Mouse (Mus musculus) telencephalon, adult 2 months (tissue): ENCODE measurements around the gene Gnas.
"Not testable (repeated sequence)": the region's sequence is repeated elsewhere in the genome, so short reads cannot be mapped to it uniquely, and the experiment has no call there.

Source experiments
- DNase-seq: peaks from one replicate; pipeline ENCODE4 v3.0.0-alpha.2; 2011; ENCODE audit warnings: low read depth, low spot score

The Gnas gene

DNA sequence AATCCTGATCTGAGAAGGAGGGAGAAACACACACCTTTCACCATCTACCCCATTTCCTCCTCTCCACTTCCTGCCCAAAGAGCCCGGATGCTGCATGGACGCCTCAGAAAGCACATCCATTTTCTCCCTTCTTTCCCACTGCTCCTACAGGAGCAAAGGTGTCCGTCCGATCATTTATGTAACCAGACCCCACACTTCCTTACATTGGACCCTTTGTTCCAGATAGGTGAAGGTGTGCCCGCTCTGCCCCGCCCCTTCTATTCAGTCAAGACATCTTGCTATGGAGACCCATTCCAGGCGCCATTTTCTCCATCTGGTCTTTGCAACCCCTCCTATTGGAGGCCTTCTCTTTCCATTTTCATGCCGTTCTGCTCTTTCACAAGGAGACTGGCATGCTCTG is 10.3 kb downstream of the Gnas start:
- DNase-seq: no peak

DNA sequence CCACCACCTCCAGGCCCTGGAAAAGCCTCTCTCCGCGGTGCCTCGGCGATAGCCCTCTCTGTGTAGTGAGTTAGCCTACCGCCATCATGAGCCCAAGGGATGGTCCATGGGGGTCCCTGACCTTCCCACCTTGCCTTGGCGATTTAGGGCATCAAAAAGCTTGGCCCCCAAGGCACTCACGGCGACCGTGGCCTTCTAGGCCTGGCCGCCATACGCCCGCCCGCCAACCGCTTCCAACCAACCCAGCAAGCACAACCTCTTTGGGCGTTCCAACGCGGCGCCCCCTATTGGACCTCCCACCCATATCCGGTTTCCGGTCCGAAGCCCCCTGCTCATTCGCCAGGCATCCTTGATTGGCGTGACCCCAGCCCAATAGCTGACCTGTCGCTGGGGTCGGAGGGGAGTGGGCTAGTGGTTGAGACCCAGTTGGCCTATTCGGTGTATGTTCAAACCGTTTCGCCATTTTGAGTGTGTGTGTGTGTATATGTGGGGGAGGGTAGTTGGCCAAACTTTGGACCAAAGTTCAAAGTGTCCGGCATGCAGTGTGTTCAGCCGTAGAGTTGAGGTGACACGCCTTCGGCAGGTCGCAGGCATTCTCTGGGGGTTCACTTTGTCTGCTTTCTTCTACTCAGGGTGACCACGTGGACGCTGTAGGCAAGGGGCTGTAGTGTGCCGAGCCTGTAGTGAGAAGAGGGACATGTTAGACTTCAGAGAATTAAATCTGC is 11.2 kb downstream of the Gnas start:
- DNase-seq: peak; percentile 10

DNA sequence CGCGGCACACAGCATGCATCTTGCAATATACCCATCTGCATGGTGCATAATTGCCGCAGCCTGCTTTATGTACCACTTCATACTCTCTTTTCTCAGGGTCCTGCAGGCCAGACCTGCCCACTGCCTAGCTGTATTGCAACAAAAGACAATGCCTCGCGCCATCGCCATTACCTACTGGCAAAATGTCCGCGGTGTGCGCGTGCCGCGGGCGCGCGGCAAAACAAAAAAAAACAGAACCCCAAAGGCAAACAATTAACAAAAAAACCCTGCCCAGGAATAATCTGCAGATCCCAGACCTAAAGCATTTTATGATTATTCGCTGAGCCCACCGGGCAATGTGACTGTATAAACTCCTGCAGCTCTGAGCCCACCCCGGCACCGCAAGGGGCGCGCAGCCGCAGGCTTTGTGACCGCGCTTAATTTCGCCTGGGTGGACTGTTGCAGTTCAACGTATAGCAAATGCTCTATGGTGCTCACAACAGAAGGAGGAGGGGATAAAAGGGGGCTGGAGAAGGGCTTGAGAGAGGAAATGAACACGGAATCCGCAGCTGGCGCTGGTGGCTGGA is 11.9 kb downstream of the Gnas start:
- no peak for DNase-seq

DNA sequence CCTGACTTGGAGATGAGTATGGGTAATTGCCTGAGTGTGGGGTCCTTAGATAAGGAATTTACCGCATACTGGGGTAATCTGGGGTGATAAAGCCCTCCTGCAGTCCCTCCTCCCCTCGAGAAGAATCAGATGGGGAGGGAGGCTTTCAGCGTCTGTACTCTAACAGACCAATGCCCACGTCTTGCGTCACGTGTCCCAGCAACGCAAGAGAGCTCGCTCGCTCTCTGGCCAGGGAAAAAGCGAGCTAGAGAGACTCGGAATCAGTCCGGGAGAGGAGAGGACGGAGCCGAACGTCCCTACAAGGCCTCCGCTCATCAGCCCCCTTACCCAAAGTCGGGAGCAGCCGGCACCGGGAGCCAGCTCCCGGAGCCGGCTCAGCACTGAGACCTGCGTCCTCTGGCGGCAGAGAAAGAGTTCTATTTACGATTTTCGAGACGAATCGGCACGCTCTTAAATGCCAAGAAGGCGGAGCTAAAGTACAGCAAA is 13.0 kb downstream of the Gnas start:
- DNase-seq: no peak

DNA sequence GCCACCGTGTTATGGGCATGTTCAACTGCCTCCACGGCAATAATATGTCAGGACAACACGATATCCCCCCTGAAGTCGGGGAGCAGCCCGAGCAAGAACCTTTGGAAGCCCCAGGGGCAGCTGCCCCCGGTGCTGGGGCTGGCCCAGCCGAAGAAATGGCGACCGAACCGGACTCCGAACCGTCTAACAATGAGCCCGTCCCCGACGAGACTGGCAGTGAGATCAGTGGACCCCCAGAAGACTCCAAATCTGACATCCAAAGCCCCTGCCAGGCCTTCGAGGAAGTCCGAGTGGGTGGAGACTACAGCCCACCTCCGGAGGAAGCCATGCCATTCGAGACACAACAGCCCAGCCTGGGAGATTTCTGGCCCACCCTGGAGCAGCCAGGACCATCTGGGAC is 13.7 kb downstream of the Gnas start:
- DNase-seq: no peak

DNA sequence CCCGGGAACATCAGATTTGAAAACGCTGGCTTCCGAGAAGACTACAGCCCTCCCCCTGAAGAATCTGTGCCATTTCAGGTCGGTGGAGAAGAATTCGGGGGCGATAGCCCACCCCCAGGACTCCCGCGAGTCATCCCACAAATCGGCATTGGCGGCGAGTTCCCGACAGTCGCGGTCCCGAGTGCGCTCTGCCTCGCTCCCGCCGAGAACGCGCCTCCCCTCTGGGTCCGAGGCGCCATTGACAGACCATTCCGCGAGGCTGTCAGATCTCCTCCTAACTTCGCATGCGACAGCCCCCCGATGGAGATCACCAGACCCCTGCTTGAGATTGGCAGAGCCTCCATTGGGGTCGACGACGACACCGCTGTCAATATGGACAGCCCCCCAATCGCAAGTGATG is 14.4 kb downstream of the Gnas start:
- DNase-seq: no peak

DNA sequence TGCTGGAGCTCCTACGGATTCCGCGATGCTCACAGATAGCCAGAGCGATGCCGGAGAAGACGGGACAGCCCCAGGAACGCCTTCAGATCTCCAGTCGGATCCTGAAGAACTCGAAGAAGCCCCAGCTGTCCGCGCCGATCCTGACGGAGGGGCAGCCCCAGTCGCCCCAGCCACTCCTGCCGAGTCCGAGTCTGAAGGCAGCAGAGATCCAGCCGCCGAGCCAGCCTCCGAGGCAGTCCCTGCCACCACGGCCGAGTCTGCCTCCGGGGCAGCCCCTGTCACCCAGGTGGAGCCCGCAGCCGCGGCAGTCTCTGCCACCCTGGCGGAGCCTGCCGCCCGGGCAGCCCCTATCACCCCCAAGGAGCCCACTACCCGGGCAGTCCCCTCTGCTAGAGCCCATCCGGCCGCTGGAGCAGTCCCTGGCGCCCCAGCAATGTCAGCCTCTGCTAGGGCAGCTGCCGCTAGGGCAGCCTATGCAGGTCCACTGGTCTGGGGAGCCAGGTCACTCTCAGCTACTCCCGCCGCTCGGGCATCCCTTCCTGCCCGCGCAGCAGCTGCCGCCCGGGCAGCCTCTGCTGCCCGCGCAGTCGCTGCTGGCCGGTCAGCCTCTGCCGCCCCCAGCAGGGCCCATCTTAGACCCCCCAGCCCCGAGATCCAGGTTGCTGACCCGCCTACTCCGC is 15.1 kb downstream of the Gnas start:
- no peak for DNase-seq

DNA sequence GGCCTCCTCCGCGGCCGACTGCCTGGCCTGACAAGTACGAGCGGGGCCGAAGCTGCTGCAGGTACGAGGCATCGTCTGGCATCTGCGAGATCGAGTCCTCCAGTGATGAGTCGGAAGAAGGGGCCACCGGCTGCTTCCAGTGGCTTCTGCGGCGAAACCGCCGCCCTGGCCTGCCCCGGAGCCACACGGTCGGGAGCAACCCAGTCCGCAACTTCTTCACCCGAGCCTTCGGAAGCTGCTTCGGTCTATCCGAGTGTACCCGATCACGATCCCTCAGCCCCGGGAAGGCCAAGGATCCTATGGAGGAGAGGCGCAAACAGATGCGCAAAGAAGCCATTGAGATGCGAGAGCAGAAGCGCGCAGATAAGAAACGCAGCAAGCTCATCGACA is 15.6 kb downstream of the Gnas start:
- DNase-seq: no peak

DNA sequence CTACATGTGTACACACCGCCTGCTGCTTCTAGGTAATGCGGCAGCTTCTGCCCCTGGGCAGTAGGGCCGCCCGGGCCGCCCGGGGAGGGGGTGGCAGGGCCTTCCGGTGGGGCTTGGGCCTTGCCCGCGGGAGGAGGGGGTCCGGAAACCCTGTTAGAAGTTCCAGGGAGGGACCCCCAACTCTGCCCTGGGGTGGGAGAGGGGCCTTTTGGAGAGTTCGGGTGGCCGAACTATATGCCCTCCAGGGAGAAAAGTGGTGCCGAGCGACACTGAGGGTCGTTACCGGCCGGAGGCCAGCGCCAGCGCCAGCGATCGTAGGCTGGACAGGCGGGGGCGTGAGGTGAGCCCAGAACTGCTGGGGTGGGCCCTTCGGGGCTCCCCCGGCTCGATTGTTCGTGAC is 16.1 kb downstream of the Gnas start:
- DNase-seq: no peak

DNA sequence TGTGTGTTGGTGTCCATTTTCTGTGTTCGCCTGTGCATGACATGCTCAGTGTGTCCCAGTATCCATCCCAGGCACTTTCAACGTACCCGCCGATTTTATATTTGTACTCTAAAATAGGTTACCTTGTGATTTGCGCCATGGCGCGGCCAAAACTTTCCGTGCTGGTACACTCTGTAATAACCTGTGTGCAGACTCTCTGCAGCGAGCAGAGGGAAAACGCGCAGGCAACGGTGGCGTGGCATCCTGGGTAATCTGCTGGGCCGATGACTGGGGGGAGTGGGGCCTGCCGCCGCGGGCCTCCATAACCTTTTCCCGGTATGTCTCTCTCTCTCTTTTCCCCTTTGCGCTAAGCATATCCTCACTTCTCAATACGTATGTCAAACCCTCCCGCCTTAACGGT is 16.5 kb downstream of the Gnas start:
- no peak for DNase-seq

DNA sequence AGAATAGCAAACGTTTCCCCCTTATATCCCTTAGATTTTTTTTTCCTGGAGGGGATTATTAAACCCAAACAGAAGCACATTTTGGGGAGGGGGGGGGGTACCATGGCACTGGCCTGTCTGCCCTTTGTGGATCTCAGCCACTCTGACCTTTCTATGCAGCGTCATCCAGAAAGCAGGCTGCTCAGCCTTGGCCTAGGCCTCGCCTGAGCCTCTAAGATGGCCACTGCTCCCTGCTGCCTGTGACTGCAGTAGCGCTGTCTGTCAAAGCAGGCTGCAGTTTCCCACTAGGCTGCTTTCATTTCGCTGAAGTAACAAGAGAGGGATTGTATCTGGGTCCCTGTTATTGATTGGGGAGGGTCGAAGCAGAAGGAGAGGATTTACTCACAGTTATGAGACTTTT is 18.4 kb downstream of the Gnas start:
- no peak for DNase-seq

DNA sequence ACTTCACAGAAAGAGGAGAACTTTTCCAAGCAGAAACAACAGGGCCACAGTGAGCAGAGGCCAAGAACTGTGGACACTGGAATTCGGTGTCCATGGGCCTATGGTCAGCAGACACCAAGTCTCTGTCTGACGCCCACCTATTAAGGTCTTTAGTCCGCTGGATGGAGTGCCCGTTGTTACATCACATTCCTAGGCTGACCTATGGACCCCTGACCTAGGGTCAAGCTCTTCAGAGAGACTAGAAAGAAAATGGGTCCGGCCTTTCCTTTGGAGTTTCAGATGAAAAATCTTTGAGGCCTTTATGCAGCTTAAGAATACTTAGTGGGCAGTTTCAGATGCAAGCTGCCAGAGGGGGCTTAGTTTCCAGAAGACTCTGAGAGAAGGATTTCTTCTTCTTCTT is 21.5 kb downstream of the Gnas start:
- DNase-seq: no peak

DNA sequence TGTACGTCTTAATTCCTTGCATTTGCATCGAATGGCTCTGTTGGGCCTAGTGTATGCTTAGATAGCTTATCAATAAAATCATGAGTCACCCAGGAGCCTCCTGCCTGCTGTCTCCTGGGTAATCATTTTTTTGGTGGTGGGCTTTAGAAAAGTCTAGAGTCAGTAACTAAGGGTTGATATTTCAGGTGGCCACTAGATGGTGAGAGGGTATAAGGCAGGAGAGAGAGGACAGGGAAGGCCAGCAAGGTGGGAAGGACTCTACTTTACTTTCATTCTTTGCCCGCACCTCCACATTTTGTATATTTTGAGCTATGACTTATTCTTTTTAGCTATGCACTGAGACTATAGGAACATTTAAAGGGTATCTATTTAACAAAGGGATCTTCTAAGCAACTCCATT is 23.8 kb downstream of the Gnas start:
- no peak for DNase-seq

DNA sequence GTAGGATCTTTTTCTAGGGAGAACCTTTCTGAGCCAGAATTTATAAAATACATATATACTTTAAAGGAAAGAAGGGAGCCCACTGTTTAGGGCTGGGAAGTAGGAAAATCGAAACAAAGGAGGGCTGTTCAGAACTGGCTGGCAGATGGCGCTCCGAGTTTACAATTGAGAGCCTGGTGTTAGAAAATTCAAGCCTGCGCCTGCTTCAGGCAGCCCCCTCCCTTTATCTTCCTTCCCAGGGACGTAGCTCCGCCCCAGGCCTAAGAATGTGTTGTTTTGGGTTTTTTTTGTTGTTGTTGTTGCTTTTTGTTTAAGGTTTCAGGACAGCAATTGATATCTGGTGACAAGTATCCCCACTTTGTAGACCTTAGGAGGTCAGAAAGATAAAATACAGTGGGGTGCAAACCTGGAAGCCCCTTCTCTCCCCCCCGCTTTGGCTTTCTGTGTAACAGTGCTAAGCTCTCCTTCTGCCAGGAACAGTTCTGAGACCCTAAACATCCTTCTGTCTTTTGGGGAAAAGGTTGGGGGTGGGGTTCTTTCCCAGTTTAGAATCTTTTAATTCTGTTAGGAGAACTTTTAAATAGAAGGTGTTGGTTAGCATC is 26.9 kb downstream of the Gnas start:
- DNase-seq: no peak

DNA sequence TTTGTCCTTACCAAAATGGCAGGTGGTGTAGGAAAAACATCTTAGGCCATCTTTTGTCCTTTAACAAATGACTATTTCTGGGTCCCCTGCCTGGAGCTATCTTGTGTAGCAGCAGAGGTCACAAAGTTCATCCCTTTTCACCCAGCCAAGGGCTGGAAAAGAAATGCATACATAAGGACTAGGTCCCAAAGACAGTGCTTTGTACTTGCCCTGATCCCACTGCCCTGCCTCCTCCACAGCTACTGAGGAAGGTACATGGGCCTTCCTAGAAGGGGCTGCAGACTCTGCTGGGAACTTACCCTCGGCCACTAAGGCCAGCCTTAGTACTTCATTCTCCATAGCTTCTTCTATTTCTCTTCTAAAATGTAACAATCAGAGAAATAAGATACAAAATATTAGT is 27.5 kb downstream of the Gnas start:
- DNase-seq: no peak

DNA sequence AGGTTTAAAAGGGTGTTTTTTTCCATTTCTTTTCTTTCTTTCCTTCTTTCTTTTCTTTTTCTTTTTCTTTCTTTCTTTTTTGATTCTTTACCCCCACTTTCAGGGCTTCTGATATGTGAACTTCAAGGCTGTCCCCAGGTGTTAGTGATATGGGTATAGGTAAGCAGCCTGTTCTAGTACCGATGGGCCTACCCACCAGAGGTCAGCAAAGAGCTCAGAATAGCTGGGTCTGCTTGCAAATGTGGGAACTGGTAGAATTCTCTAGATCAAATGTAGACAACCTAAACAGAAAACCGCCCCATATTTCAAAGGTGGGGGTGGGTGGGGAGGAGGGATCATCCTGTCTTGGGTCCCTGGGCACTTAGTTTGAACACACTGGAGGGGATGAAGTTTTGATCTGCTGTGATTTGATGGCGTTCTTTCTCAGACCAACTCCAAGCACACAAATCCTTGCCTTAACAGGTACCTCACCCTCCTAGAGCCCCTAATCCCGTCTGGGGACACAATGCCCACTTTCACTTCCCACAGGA is 28.1 kb downstream of the Gnas start:
- DNase-seq: no peak

DNA sequence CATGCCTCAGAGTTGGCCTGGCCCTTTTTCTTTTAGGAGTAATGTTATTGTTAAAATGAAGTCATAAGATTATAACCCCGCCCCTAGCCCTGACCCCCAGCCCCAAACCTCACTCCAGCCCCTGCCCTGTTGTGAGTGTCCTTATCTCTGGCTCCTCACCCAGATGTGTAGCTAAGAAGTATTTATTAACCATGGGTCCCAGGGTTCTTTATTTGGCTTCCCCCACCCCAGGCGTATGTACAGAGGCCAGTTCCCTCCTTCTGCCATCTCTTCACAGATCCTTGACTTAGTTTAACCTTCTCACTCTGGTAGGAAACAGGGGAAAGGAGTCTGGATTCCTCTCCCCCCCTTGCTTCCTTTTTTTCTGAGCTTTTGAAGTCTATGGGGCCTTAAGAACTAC is 28.5 kb downstream of the Gnas start:
- DNase-seq: no peak

DNA sequence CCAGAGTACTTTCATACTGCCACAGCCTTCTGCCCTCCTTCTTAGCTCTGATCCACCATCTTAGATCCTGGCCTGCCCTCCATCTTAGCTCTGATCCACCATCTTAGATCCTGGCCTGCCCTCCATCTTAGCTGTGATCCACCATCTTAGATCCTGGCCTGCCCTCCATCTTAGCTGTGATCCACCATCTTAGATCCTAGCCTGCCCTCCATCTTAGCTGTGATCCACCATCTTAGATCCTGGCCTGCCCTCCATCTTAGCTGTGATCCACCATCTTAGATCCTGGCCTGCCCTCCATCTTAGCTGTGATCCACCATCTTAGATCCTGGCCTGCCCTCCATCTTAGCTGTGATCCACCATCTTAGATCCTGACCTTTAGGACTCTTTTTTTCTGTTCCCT is 31.3 kb downstream of the Gnas start:
- DNase-seq: not testable (repeated sequence)

DNA sequence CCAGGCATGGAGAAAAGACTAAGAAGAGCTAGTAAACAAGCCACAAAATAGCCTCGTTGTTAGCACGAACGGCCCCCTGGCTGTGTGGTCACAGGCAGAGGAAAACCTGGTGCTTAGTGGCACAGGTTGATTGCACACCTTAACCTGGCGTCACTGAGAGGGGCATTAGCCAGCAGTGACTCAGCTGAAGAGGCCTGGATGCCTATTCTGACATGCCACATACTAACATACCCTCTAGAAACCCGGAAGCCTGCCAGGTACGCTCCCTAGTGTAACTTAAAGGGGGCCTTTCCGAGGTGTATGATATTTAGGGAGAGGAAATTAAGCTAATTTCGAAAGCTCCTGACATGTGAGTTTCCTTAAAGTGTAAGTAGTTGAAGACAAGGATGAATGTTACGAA is 32.5 kb downstream of the Gnas start:
- DNase-seq: no peak

DNA sequence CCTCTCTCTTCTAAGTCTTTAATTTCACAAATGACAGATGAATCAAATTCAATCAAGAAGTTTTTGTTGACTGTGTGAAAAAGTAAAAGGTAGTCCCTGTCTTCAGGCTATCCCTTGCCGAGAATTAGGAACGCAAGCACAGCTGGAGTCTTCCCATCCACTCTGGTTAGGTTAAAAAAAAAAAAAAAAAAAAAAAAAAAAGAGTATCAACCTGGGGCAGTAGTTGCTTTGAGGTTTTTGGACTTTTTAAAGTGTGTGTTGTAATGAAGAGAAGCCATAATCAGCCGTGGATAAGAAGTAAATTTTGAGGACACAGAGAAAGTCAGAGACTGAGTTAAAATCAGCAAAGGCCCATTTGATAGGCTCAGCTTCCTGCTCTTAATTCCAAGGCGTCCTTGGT is 41.9 kb downstream of the Gnas start:
- no peak for DNase-seq

DNA sequence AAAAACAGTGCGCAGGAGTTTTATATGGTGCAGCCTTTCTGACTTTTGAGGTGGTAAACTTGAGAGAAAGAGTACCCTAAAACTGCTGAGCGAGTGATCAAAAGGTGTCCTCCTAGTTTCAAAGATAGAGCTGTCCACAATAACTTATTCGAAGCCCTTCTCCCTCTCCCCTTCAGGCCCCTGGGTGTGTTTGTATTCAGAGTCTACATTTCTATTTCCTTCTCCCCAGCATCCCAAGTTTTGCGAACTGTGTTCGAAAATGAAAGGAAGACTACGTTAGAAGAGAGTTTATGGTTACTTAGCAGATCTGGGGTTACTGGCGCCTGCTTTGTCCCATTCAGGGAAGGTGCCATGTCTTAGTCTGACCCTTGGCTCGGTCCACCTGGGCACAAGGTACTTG is 42.4 kb downstream of the Gnas start:
- DNase-seq: no peak

DNA sequence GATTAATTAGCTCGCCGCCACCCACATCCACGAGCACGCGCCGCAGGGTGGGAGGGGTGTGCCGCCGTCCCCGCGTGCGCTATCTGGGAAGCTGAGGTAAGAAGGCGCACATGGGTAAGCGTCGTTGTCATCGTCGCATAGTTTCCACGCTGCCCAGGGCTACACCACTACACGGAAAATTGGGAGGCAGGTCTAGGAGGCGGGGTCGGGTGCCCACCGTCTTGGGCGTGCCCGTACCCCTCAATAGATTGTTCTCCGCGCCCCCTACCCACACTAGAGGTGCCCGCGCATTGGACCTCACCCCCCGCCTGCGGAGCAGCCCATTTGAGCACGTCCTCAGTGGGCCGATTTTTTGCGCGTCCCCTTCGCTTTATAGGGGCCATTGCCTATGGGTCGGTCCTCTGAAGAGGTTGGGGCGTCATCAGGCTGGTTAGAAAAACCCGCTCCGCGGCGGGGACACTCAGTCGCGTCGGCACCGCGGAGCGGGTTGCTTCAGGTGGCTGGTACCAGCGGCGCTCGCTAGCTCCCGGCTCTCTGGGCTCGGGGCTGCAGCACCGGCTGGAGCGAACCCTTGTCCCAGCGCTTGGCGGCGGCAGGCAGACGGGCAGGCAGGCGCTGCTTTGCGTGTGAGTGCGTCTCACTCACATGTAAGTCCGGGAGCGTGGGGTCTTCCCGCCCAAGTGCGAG is 43.3 kb downstream of the Gnas start:
- DNase-seq: peak; percentile 84
